Mouse (Mus musculus) CD4-positive, CD25-positive, alpha-beta regulatory T cell, adult 2 months (primary cell): ENCODE measurements around the gene Fbxw9.
"Not testable (repeated sequence)": the region's sequence is repeated elsewhere in the genome, so short reads cannot be mapped to it uniquely, and the experiment has no call there.

Experiments used
- DNase-seq: peaks from one replicate; pipeline ENCODE4 v3.0.0-alpha.2; 2012; ENCODE audit warnings: low read depth, low spot score

Gene Fbxw9

GRCm38 (mm10) chr8:85036718-85037365 lies 23.0 kb upstream of the Fbxw9 start, which contains the start of gene Tnpo2:
Gene Tnpo2 (plus strand): TSS chr8:85036915.
- DNase-seq: peak; percentile 95

DNA sequence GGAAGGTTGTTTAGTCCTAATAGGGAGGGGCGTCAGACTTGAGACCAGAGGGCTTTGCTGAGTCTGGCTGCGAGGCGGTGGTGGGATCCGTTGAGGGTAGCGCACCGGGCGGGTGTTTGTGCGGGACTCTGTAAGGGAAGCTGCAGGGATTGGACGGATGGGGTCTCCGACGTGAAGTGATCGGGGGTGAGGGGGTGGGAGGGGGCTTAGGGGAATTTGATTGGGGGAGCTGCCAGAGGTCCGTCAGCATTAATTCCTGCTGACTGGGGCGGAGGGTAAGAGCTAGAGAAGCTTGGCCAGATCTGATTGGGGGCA lies 22.5 kb upstream of the Fbxw9 start:
- DNase-seq: no peak

DNA sequence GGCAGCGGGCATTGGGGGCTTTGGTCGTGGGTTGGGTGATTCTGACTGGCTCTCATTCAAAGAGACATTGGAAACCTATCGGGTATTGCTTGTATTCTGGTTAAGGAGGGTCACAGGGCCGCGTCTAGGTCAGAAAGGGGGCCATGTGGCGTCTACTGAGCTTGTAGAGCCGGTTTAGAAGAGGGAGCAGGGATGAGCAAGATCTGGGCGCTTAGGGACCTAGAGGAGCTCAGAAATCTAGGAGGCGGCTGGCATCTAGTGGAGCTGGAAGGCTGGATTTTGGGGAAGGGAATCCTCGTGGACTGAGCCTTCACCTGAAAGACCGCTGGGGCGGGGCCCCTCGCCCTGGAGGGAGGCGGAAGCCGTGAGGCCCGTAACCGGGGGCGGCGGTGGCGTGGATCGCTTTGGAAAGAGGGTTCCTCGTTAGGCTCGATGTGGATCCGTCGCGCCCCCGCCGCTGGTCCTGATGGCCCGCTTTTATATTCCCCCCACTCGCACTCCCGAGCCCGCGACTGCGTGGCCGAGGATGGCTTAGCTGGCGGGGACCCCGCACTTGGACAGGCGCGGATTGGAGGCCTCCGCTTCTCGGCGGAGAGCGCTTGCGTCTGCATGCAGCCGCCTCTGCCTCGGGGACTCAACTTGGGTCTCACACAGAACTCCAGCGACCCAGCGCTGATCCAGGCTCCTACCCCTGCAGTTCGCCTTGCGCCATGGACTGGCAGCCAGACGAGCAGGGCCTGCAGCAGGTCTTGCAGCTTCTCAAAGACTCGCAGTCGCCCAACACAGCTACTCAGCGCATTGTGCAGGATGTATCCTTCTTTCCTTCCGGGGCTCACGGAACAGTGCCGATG lies 21.9 kb upstream of the Fbxw9 start:
- peak; percentile 65 for DNase-seq

- no peak for DNase-seq
Measured at GRCm38 (mm10) chr8:85043619-85044018, 16.2 kb upstream of the Fbxw9 start.

GRCm38 (mm10) chr8:85057367-85057766 lies 2.5 kb upstream of the Fbxw9 start:
- no peak for DNase-seq

GRCm38 (mm10) chr8:85062603-85063002 lies 2.7 kb downstream of the Fbxw9 start:
- no peak for DNase-seq

- no peak for DNase-seq
Measured at GRCm38 (mm10) chr8:85065213-85065612, 5.4 kb downstream of the Fbxw9 start.

- DNase-seq: no peak
Measured at GRCm38 (mm10) chr8:85067155-85067554, 7.3 kb downstream of the Fbxw9 start.

- no peak for DNase-seq
Measured at GRCm38 (mm10) chr8:85067982-85068381, 8.1 kb downstream of the Fbxw9 start, which contains the start of gene Gm5741. Gene Gm5741 (minus strand): TSS chr8:85067982.

- DNase-seq: no peak
Measured at GRCm38 (mm10) chr8:85071041-85071440, 11.2 kb downstream of the Fbxw9 start.

- peak; percentile 94 for DNase-seq
Measured at GRCm38 (mm10) chr8:85071514-85072281, 11.8 kb downstream of the Fbxw9 start, which contains the start of gene Dhps. Gene Dhps (plus strand): TSS chr8:85071757.

DNA sequence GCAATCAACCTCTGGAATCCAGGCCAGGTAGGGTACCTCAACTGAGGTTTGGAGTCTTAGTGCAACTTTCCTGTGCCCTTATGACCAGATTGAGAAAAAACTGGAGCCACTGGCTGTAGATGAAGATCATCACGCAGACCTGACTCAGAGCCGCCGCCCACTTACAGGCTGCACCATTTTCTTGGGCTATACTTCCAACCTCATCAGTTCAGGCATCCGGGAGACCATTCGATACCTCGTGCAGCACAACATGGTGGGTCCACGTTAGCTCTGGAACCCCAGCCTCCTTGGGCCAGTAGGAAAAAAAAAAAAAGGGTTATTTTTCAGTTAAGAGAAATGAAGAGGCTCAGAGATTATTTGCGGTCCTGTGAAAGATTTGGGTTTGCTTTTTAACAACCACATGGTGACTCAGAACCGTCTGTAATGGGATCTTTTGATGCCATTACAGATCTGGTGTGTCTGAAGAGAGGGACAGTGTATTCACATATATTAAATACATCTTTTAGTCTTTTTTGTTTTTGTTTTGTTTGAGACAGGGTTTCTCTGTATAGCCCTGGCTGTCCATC lies 12.6 kb downstream of the Fbxw9 start:
- DNase-seq: peak; percentile 35

GRCm38 (mm10) chr8:85073041-85073612 lies 13.3 kb downstream of the Fbxw9 start:
- no peak for DNase-seq

DNA sequence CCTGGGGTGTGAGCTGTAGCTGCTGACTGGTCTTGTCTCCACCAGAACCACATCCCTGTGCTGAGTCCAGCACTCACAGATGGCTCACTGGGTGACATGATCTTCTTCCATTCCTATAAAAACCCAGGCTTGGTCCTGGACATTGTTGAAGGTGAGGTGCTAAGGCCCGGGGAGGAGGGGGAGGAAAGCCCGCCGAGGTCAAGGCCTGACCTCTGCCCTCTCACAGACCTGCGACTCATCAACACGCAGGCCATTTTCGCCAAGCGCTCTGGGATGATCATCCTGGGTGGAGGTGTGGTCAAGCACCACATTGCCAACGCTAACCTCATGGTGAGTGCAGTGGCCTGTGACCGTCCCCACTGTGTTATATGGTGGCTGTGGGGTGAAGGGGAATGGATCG lies 14.3 kb downstream of the Fbxw9 start:
- no peak for DNase-seq

- DNase-seq: no peak
Measured at GRCm38 (mm10) chr8:85074617-85075016, 14.8 kb downstream of the Fbxw9 start.

DNA sequence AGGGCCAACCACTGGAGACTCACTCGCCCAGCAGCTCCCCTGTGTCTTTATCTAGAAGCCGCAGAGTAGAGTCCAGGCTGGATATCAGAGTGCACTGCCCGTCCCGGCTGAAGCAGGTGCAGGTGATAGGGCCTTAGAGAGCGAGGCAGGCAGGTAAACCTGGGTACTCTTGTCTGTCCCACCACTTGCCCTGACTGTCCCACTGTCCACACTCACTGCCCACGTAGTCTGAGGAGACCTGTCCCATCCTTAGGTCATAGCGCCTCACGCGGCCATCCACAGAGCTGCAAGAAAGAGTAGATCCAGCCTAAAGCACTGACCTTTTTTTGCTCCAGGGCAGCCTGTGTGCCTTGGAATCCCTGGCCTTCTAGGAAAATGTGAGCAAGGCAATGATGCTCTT lies 16.1 kb downstream of the Fbxw9 start:
- no peak for DNase-seq

DNA sequence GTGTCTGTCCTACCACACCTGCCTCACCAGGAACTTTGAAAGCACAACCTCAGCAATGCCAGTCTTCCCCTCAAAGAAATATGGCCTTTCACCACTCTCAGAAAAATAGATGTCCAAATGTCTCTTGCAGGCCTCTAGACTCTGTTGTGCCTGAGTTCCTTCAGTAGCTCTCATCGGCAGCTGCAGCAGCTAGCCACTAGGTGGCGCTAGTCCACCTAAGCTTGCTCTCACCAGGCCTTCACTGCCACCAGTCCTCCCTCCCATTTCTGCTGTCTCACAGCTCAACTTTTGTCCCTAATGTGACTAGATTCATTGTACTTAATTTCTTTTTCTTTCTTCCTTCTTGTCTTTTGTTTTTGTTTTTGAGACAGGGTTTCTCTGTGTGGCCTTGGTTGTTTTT lies 17.1 kb downstream of the Fbxw9 start:
- DNase-seq: peak; percentile 90

DNA sequence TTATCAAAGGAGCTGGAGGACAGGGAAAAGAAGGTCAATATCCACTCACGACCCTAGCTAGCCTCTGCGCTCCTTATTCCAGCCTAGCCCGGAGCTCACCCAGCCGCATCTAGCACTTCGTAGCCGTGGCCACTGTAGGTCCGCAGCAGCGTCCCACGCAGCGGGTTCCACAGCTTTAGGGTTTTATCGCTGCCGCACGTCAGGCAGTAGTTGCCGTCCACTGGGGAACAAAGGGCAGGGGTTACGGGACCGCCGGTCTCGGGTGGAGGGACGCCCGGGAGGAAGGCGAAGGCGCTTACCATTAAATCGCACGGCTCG lies 20.3 kb downstream of the Fbxw9 start:
- no peak for DNase-seq

DNA sequence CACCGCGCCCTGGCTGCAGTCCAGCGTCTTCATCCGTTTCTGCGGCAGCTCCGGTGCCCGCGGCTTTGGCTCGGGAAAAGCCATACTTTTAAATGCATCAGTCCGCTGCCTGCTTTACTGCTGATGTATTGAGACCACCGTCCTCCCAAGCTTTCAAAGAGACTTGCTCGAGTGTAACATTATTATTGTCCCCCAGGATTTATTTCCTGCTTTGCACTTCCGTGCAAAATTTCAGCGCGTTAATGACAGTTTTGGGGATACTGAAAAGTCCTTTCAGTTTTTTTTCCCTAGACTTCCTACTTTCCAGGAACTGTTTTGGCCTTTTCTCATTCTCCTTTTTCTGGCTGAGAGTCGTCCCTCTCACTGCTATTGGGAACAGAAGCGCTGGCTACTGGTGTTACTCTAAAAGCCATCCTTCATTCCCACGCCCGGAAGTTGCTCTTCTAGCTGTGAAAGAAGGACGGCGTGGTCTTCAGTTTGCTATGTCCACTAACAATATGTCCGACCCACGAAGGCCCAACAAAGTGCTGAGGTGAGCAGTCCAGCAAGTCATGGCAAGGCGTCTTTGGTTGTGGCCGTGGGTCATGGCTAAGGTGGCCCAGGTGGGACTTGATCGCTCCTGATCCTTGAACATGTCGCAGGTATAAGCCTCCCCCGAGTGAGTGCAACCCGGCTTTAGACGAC lies 20.8 kb downstream of the Fbxw9 start, which contains the start of gene Wdr83os:
Gene Wdr83os, plus strand, starts transcription at position 209 of the 684 bp plus-strand sequence.
- peak; percentile 79 for DNase-seq

DNA sequence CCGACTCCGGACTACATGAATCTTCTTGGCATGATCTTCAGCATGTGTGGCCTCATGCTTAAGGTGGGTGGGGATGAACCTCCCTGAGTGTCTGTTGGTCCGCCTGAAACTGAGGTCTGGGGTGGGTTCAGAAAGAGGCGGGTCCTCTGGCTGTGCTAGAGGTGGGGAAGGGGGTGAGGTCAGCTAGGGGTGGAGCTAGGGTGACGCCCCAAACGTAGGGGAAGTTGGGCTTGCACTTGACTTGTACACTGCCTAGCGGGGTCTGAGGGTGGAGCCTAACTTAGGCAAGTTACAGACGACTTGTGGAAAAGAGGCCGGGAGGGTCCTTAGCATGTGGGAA lies 21.3 kb downstream of the Fbxw9 start, which contains the start of gene Wdr83:
Gene Wdr83, minus strand, starts transcription at position 91 of the 340 bp plus-strand sequence.
- peak; percentile 67 for DNase-seq

GRCm38 (mm10) chr8:85082169-85082568 lies 22.3 kb downstream of the Fbxw9 start:
- DNase-seq: not testable (repeated sequence)
